In genomic region chr2:59191466-59191865, GRCm38 (mm10) we compare ENCODE assay signal across 10 mouse cellular contexts. TPM values are rescaled to one million over a fixed set of nuclear protein-coding genes. Genes with fewer than 3 reads are reported as not detected.
DNase-seq lines count a peak whose midpoint lies in the region; ATAC-seq and TF ChIP-seq lines count a peak whose summit lies in the region.
"Had no signal": no experiment of that assay in that cellular context is flagged by ENCODE, and none has a peak within 500 bp of the region (broad histone marks: within the 10 kb centered on the region; RNA-seq: fewer than 3 reads in every experiment).

No protein-coding gene starts in this region.

- peaks cover 68% of the 10 kb centered on the region for H3K4me1 ChIP-seq in heart, embryonic 13.5 days
- H3K4me1 ChIP-seq in lung, adult 2 months (ENCODE audit: control insufficient read depth, insufficient read depth, low read length): peaks cover 6% of the 10 kb centered on the region
- 0 out of 2 replicates have a peak, but pooled peaks cover 2% of the 10 kb centered on the region for H3K4me1 ChIP-seq in stomach, postnatal 0 days (replicated peaks; ENCODE audit: control insufficient read depth, insufficient read depth)

- H3K27me3 ChIP-seq in heart, embryonic 13.5 days (replicated peaks): no peaks in the 10 kb centered on the region
- no peaks in the 10 kb centered on the region for H3K27me3 ChIP-seq in stomach, postnatal 0 days (ENCODE audit: control insufficient read depth, insufficient read depth, low read length)

- TF ChIP-seq POLR2A in lung, adult 2 months (IDR thresholded peaks at IDR 0.05; ENCODE audit: borderline replicate concordance, extremely low read depth, low read depth, low read length): no peak

- 76% methylated on average over 8 of the region's 8 CpGs for WGBS in heart, embryonic 13.5 days
- WGBS in lung, adult 2 months: 61% methylated on average over 8 of the region's 8 CpGs
- 53% methylated on average over 8 of the region's 8 CpGs for WGBS in stomach, postnatal 0 days

- peaks cover 17% of the 10 kb centered on the region for H3K36me3 ChIP-seq in heart, embryonic 13.5 days
- H3K36me3 ChIP-seq in stomach, postnatal 0 days (ENCODE audit: control insufficient read depth, insufficient read depth, low read length): peaks cover 2% of the 10 kb centered on the region; the same call in 1 of the 2 replicates

- no peak for ATAC-seq in heart, embryonic 13.5 days (ENCODE audit: extremely low read depth, insufficient number of reproducible peaks, low FRiP score, low TSS enrichment)
- ATAC-seq in stomach, postnatal 0 days (ENCODE audit: low FRiP score, low TSS enrichment): peak; percentile 68
- ATAC-seq in erythroblast, adult 5-6 weeks (replicated peaks; ENCODE audit: low FRiP score, poor library complexity, severe bottlenecking): no peak
- ATAC-seq: CD4-positive, CD25-positive, alpha-beta regulatory T cell, adult 4 months had no signal

- no peaks in the 10 kb centered on the region for H3K9me3 ChIP-seq in heart, embryonic 13.5 days
- H3K9me3 ChIP-seq in stomach, postnatal 0 days (ENCODE audit: control insufficient read depth, low read length): no peaks in the 10 kb centered on the region

- H3K27ac ChIP-seq in heart, embryonic 13.5 days (replicated peaks): peak overlapping the region; percentile 24; the same call in 1 of the 2 replicates
- H3K27ac ChIP-seq in stomach, postnatal 0 days (replicated peaks): no peak overlapping the region
- H3K27ac ChIP-seq: heart, adult 2 months had no signal

- no peak overlapping the region for H3K4me2 ChIP-seq in heart, embryonic 13.5 days
- H3K4me2 ChIP-seq in stomach, postnatal 0 days (replicated peaks; ENCODE audit: low read depth): no peak overlapping the region

- intact Hi-C loops in heart, postnatal 36 days (cut with DNase I): no loop called here
- intact Hi-C loops in left cerebral cortex, postnatal 25 days (cut with DNase I): no loop called here

- H3K9ac ChIP-seq in heart, embryonic 13.5 days: no peak overlapping the region
- H3K9ac ChIP-seq in stomach, postnatal 0 days (ENCODE audit: low read length): no peak overlapping the region

- TF ChIP-seq EP300 in stomach, postnatal 0 days (optimal IDR thresholded peaks at IDR 0.05): no peak

- TF ChIP-seq CTCF in lung, adult 2 months (IDR thresholded peaks at IDR 0.05; ENCODE audit: insufficient read depth, low read length): no peak
- no peak for TF ChIP-seq CTCF in stomach, postnatal 0 days (IDR thresholded peaks at IDR 0.05; ENCODE audit: low read depth)

- no peak for DNase-seq in heart, postnatal 36 days
- DNase-seq in right cerebral cortex, postnatal 14 days: peak; percentile 22
- DNase-seq in right cerebral cortex, postnatal 25 days: no peak
- DNase-seq in lung, adult 2 months: peak; percentile 39
- peak; percentile 48 for DNase-seq in stomach, postnatal 0 days (ENCODE audit: low spot score)
- DNase-seq in left cerebral cortex, postnatal 25 days (ENCODE audit: low spot score in 2 of 2): no peak
- DNase-seq: heart, adult 2 months had no signal

- no peak overlapping the region for H3K4me3 ChIP-seq in heart, embryonic 13.5 days
- no peak overlapping the region for H3K4me3 ChIP-seq in lung, adult 2 months (replicated peaks; ENCODE audit: extremely low read depth, low read depth, low read length)
- no peak overlapping the region for H3K4me3 ChIP-seq in stomach, postnatal 0 days (ENCODE audit: low read depth, low read length)
- H3K4me3 ChIP-seq: heart, adult 2 months had no signal

RNA-seq across cellular contexts. Expression of gene Pkp4, which starts 30.8 kb away (rescaled TPM):
- polyA plus RNA-seq in heart, embryonic 13.5 days (2015; fragmentation: Nextera tagmentation; extraction: Ambion mirVana): 32.4 and 37.6 TPM in 2 replicates
- 100 to 1,000 TPM; 146 to 197 TPM for total RNA-seq in heart, postnatal 36 days (2021)
- polyA plus RNA-seq in lung, adult 2 months (2012; rRNA removed): 76.2 and 81.6 TPM in 2 replicates
- 16.8 and 16.9 TPM in 2 replicates for polyA plus RNA-seq in stomach, postnatal 0 days (2015; fragmentation: Nextera tagmentation; extraction: Ambion mirVana)
- 4.6 and 8.1 TPM in 2 replicates for total RNA-seq in erythroblast, adult 5-6 weeks (2015; ENCODE audit: low replicate concordance)
- total RNA-seq in erythroblast, adult 5-6 weeks (2017; ENCODE audit: low replicate concordance): 1.4 and 9.6 TPM in 2 replicates
- total RNA-seq in left cerebral cortex, postnatal 25 days (2021): 100 to 1,000 TPM; 199 to 207 TPM

RNA-seq across cellular contexts. Expression of gene Ccdc148, which starts 31.0 kb away (rescaled TPM):
- 0.88 and 0.89 TPM in 2 replicates for polyA plus RNA-seq in heart, embryonic 13.5 days (2015; fragmentation: Nextera tagmentation; extraction: Ambion mirVana)
- under 1 TPM; 0.41 to 0.83 TPM for total RNA-seq in heart, postnatal 36 days (2021)
- 0.09 and 0.15 TPM in 2 replicates for polyA plus RNA-seq in lung, adult 2 months (2012; rRNA removed)
- polyA plus RNA-seq in stomach, postnatal 0 days (2015; fragmentation: Nextera tagmentation; extraction: Ambion mirVana): 0.24 and 0.47 TPM in 2 replicates
- 0.58 and 1.0 TPM in 2 replicates for total RNA-seq in erythroblast, adult 5-6 weeks (2015; ENCODE audit: low replicate concordance)
- total RNA-seq in erythroblast, adult 5-6 weeks (2017; ENCODE audit: low replicate concordance): 0.28 and 0.85 TPM in 2 replicates
- total RNA-seq in left cerebral cortex, postnatal 25 days (2021): 10 to 100 TPM; 11.9 to 12.4 TPM

Comparison
In these comparisons a context has a peak if more than half of its experiments do, and no peak if none do; other contexts are left out.
1. DNase-seq: peak in right cerebral cortex, postnatal 14 days (single experiment), lung, adult 2 months (single experiment) and stomach, postnatal 0 days (single experiment); none in heart, postnatal 36 days (0 of 2), right cerebral cortex, postnatal 25 days (single experiment) and left cerebral cortex, postnatal 25 days (0 of 2).
2. RNA of gene Pkp4, which starts 30.8 kb away (total RNA-seq): 199 to 207 TPM in left cerebral cortex, postnatal 25 days and 146 to 197 TPM in heart, postnatal 36 days; 1.4 to 9.6 TPM in erythroblast, adult 5-6 weeks; every median in the first group is over 10 times any median in the second.
3. RNA of gene Ccdc148, which starts 31.0 kb away (total RNA-seq): 11.9 to 12.4 TPM in left cerebral cortex, postnatal 25 days; 0.28 to 1.0 TPM in erythroblast, adult 5-6 weeks and 0.41 to 0.83 TPM in heart, postnatal 36 days; every median in the first group is over 4 times any median in the second.